Mouse (Mus musculus): Measurements from ENCODE around the gene Wdr95. TPM values are rescaled to one million over a fixed set of nuclear protein-coding genes. Genes with fewer than 3 reads are reported as not detected.
"Not testable (repeated sequence)": the region's sequence is repeated elsewhere in the genome, so short reads cannot be mapped to it uniquely, and the experiment has no call there.

Gene Wdr95
- polyA plus RNA-seq, 1 experiment: not detected

GRCm38 (mm10) chr5:149514087-149514671 is 14.3 kb upstream of the Wdr95 start:
- no peak for DNase-seq (ENCODE audit: low read depth, low spot score)
- 19% methylated on average over 14 of the region's 14 CpGs for WGBS

GRCm38 (mm10) chr5:149514890-149515289 is 13.6 kb upstream of the Wdr95 start:
- 69% methylated on average over 3 of the region's 3 CpGs for WGBS
- DNase-seq (ENCODE audit: low read depth, low spot score): no peak

- WGBS: 78% methylated on average over 6 of the region's 6 CpGs
- no peak for DNase-seq (ENCODE audit: low read depth, low spot score)
Observed at GRCm38 (mm10) chr5:149517116-149517515, 11.4 kb upstream of the Wdr95 start.

- WGBS: 80% methylated on average over 5 of the region's 5 CpGs
- DNase-seq (ENCODE audit: low read depth, low spot score): no peak
Observed at GRCm38 (mm10) chr5:149520806-149521205, 7.7 kb upstream of the Wdr95 start.

GRCm38 (mm10) chr5:149523856-149524241 is 4.6 kb upstream of the Wdr95 start:
- 62% methylated on average over 6 of the region's 6 CpGs for WGBS
- no peak for DNase-seq (ENCODE audit: low read depth, low spot score)

GRCm38 (mm10) chr5:149524242-149524858 is 4.1 kb upstream of the Wdr95 start:
- 19% methylated on average over 16 of the region's 16 CpGs for WGBS
- DNase-seq (ENCODE audit: low read depth, low spot score): peak; percentile 42

GRCm38 (mm10) chr5:149525055-149525785 is 3.3 kb upstream of the Wdr95 start:
- no peak for DNase-seq (ENCODE audit: low read depth, low spot score)
- WGBS: 44% methylated on average over 6 of the region's 6 CpGs

GRCm38 (mm10) chr5:149526467-149526951 is 2.0 kb upstream of the Wdr95 start:
- WGBS: 17% methylated on average over 10 of the region's 10 CpGs
- DNase-seq (ENCODE audit: low read depth, low spot score): no peak

GRCm38 (mm10) chr5:149527292-149527691 is 1.2 kb upstream of the Wdr95 start:
- WGBS: 70% methylated on average over 4 of the region's 4 CpGs
- DNase-seq (ENCODE audit: low read depth, low spot score): not testable (repeated sequence)

- WGBS: 94% methylated on average over 2 of the region's 2 CpGs
- no peak for DNase-seq (ENCODE audit: low read depth, low spot score)
Observed at GRCm38 (mm10) chr5:149533847-149534246, 5.4 kb downstream of the Wdr95 start.

- 66% methylated on average over 9 of the region's 9 CpGs for WGBS
- DNase-seq (ENCODE audit: low read depth, low spot score): no peak
Observed at GRCm38 (mm10) chr5:149536005-149536404, 7.5 kb downstream of the Wdr95 start.

GRCm38 (mm10) chr5:149537796-149538511 is 9.5 kb downstream of the Wdr95 start:
- WGBS: 24% methylated on average over 16 of the region's 16 CpGs

GRCm38 (mm10) chr5:149538531-149538930 is 10.1 kb downstream of the Wdr95 start:
- WGBS: 30% methylated on average over 8 of the region's 8 CpGs
- DNase-seq (ENCODE audit: low read depth, low spot score): no peak

More at GRCm38 (mm10) chr5:149537796-149538511, 9.5 kb downstream of the Wdr95 start:
- DNase-seq (ENCODE audit: low read depth, low spot score): no peak

- DNase-seq (ENCODE audit: low read depth, low spot score): no peak
- WGBS: 65% methylated on average over 4 of the region's 4 CpGs
Observed at GRCm38 (mm10) chr5:149539051-149539450, 10.6 kb downstream of the Wdr95 start.

GRCm38 (mm10) chr5:149551179-149551578 is 22.7 kb downstream of the Wdr95 start:
- no peak for DNase-seq (ENCODE audit: low read depth, low spot score)
- WGBS: 62% methylated on average over 10 of the region's 10 CpGs

GRCm38 (mm10) chr5:149552742-149553141 is 24.3 kb downstream of the Wdr95 start:
- 45% methylated on average over 9 of the region's 9 CpGs for WGBS
- DNase-seq (ENCODE audit: low read depth, low spot score): no peak

- no peak for DNase-seq (ENCODE audit: low read depth, low spot score)
- WGBS: 91% methylated on average over 11 of the region's 11 CpGs
Observed at GRCm38 (mm10) chr5:149553373-149553772, 24.9 kb downstream of the Wdr95 start.

- 84% methylated on average over 8 of the region's 8 CpGs for WGBS
- DNase-seq (ENCODE audit: low read depth, low spot score): no peak
Observed at GRCm38 (mm10) chr5:149554397-149554796, 25.9 kb downstream of the Wdr95 start.

GRCm38 (mm10) chr5:149560903-149561588 is 32.6 kb downstream of the Wdr95 start:
- 57% methylated on average over 11 of the region's 11 CpGs for WGBS
- DNase-seq (ENCODE audit: low read depth, low spot score): no peak

GRCm38 (mm10) chr5:149566026-149566425 is 37.5 kb downstream of the Wdr95 start:
- no peak for DNase-seq (ENCODE audit: low read depth, low spot score)
- 58% methylated on average over 11 of the region's 11 CpGs for WGBS

Measured in large intestine, adult 2 months (tissue).